In the genomic region with DNA sequence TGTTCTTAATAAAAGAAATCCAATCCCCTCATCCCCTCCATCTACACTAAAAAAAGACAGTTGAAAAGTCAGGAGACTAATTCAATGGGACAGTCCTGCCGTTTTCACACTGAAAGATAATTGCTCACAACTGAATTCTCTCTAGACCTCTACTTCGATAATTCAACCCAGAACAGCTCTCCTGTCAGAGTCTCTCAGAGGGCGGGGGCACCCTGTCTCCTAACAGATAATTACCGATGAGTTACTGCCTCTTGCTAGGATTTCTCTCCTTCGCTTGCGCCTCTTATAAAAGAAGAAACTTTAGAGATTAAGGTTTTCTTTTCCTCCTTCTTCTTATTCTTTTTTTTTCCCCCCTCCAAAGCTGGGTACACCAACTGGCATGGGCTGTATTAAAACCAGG, we compare ENCODE assay signal across 16 mouse cellular contexts. TPM values are rescaled to one million over a fixed set of nuclear protein-coding genes. Genes with fewer than 3 reads are reported as not detected.
DNase-seq lines count a peak whose midpoint lies in the region; ATAC-seq and TF ChIP-seq lines count a peak whose summit lies in the region.
"Had no signal": no experiment of that assay in that cellular context is flagged by ENCODE, and none has a peak within 500 bp of the region (broad histone marks: within the 10 kb centered on the region; RNA-seq: fewer than 3 reads in every experiment).

No protein-coding gene starts in this region.

- H3K36me3 ChIP-seq in forebrain, embryonic 10.5 days (replicated peaks): 0 out of 2 replicates have a peak, but pooled peaks cover 2% of the 10 kb centered on the region
- H3K36me3 ChIP-seq in forebrain, postnatal 0 days (ENCODE audit: insufficient read depth): no peaks in the 10 kb centered on the region
- no peaks in the 10 kb centered on the region for H3K36me3 ChIP-seq in neural tube, embryonic 12.5 days
- no peaks in the 10 kb centered on the region for H3K36me3 ChIP-seq in neural tube, embryonic 15.5 days
- no peaks in the 10 kb centered on the region for H3K36me3 ChIP-seq in hindbrain, embryonic 14.5 days (replicated peaks; ENCODE audit: control insufficient read depth, insufficient read depth)
- H3K36me3 ChIP-seq: hindbrain, embryonic 15.5 days had no signal

- H3K27ac ChIP-seq in forebrain, embryonic 10.5 days: peak overlapping the region; percentile 80
- H3K27ac ChIP-seq in forebrain, postnatal 0 days (ENCODE audit: low read depth, low read length): no peak overlapping the region
- no peak overlapping the region for H3K27ac ChIP-seq in neural tube, embryonic 12.5 days
- H3K27ac ChIP-seq in neural tube, embryonic 15.5 days (replicated peaks): no peak overlapping the region
- H3K27ac ChIP-seq in hindbrain, embryonic 14.5 days: no peak overlapping the region
- H3K27ac ChIP-seq: liver, embryonic 14.5 days had no signal

- peaks cover 8% of the 10 kb centered on the region; the same call in 1 of the 2 replicates for H3K9me3 ChIP-seq in forebrain, embryonic 10.5 days
- no peaks in the 10 kb centered on the region for H3K9me3 ChIP-seq in forebrain, postnatal 0 days (ENCODE audit: low read length)
- no peaks in the 10 kb centered on the region for H3K9me3 ChIP-seq in neural tube, embryonic 12.5 days
- no peaks in the 10 kb centered on the region for H3K9me3 ChIP-seq in neural tube, embryonic 15.5 days (replicated peaks)
- H3K9me3 ChIP-seq in hindbrain, embryonic 14.5 days (ENCODE audit: control insufficient read depth, low read length): 0 out of 2 replicates have a peak, but pooled peaks cover 4% of the 10 kb centered on the region
- H3K9me3 ChIP-seq: hindbrain, embryonic 15.5 days had no signal

- peak overlapping the region; percentile 16 for H3K4me3 ChIP-seq in forebrain, embryonic 10.5 days
- H3K4me3 ChIP-seq in forebrain, postnatal 0 days (ENCODE audit: low read depth, low read length): no peak overlapping the region
- H3K4me3 ChIP-seq in neural tube, embryonic 12.5 days: no peak overlapping the region
- H3K4me3 ChIP-seq in neural tube, embryonic 15.5 days (replicated peaks): no peak overlapping the region
- no peak overlapping the region for H3K4me3 ChIP-seq in hindbrain, embryonic 14.5 days (replicated peaks; ENCODE audit: low read length)
- H3K4me3 ChIP-seq: hindbrain, embryonic 15.5 days had no signal

- H3K4me1 ChIP-seq in forebrain, embryonic 10.5 days: peaks cover 70% of the 10 kb centered on the region
- peaks cover 10% of the 10 kb centered on the region for H3K4me1 ChIP-seq in forebrain, postnatal 0 days (ENCODE audit: insufficient read depth)
- H3K4me1 ChIP-seq in neural tube, embryonic 12.5 days: peaks cover 30% of the 10 kb centered on the region
- H3K4me1 ChIP-seq in neural tube, embryonic 15.5 days: peaks cover 30% of the 10 kb centered on the region
- H3K4me1 ChIP-seq in hindbrain, embryonic 14.5 days (replicated peaks; ENCODE audit: control insufficient read depth, insufficient read depth, low read length): peaks cover 23% of the 10 kb centered on the region

- H3K4me2 ChIP-seq in forebrain, postnatal 0 days (ENCODE audit: low read depth): no peak overlapping the region
- peak overlapping the region; percentile 28 for H3K4me2 ChIP-seq in neural tube, embryonic 12.5 days (replicated peaks)
- H3K4me2 ChIP-seq in neural tube, embryonic 15.5 days: no peak overlapping the region
- H3K4me2 ChIP-seq in hindbrain, embryonic 14.5 days (replicated peaks): no peak overlapping the region
- H3K4me2 ChIP-seq: hindbrain, embryonic 15.5 days had no signal

- DNase-seq in forebrain, embryonic 10.5 days (ENCODE audit: extremely low spot score, low spot score): no peak
- DNase-seq in forebrain, postnatal 0 days: no peak
- peak; percentile 39 for DNase-seq in hindbrain, embryonic 14.5 days (ENCODE audit: low spot score)
- no peak for DNase-seq in spleen, adult 12 weeks (ENCODE audit: low spot score)
- DNase-seq in T-cell, adult 2 months (ENCODE audit: low spot score): no peak
- DNase-seq: cerebellum, postnatal 36 days; kidney, adult 18-20 months; kidney, postnatal 4 days; right cerebral cortex, adult 18-20 months had no signal

- H3K27me3 ChIP-seq in forebrain, embryonic 10.5 days (ENCODE audit: poor library complexity, severe bottlenecking): peaks cover 77% of the 10 kb centered on the region
- H3K27me3 ChIP-seq in forebrain, postnatal 0 days (ENCODE audit: insufficient read depth, low read length): no peaks in the 10 kb centered on the region
- peaks cover 15% of the 10 kb centered on the region for H3K27me3 ChIP-seq in neural tube, embryonic 12.5 days (replicated peaks)
- peaks cover 28% of the 10 kb centered on the region for H3K27me3 ChIP-seq in neural tube, embryonic 15.5 days (replicated peaks)
- H3K27me3 ChIP-seq in hindbrain, embryonic 14.5 days (ENCODE audit: control insufficient read depth, insufficient read depth, low read length): 0 out of 2 replicates have a peak, but pooled peaks cover 15% of the 10 kb centered on the region

- ATAC-seq in forebrain, postnatal 0 days: no peak
- no peak; the same call in 1 of the 2 replicates for ATAC-seq in neural tube, embryonic 12.5 days (ENCODE audit: low FRiP score, low read depth)
- no peak for ATAC-seq in neural tube, embryonic 15.5 days (ENCODE audit: low FRiP score)
- ATAC-seq in hindbrain, embryonic 14.5 days (ENCODE audit: low FRiP score): no peak
- no peak for ATAC-seq in CD4-positive, CD25-positive, alpha-beta regulatory T cell, adult 4 months
- ATAC-seq: activated CD4-positive, CD25-positive, alpha-beta regulatory T cell, adult 4 months; lung, postnatal 0 days had no signal

- no peak overlapping the region for H3K9ac ChIP-seq in forebrain, postnatal 0 days
- no peak overlapping the region for H3K9ac ChIP-seq in neural tube, embryonic 12.5 days
- no peak overlapping the region for H3K9ac ChIP-seq in neural tube, embryonic 15.5 days (replicated peaks)
- no peak overlapping the region for H3K9ac ChIP-seq in hindbrain, embryonic 14.5 days
- H3K9ac ChIP-seq: hindbrain, embryonic 15.5 days; liver, embryonic 14.5 days had no signal

- TF ChIP-seq CTCF in forebrain, postnatal 0 days (IDR thresholded peaks at IDR 0.05; ENCODE audit: low read depth): no peak

- 33% methylated on average over 6 of the region's 6 CpGs for WGBS in forebrain, embryonic 10.5 days
- WGBS in forebrain, postnatal 0 days: 20% methylated on average over 6 of the region's 6 CpGs
- 5% methylated on average over 6 of the region's 6 CpGs for WGBS in neural tube, embryonic 12.5 days
- 10% methylated on average over 6 of the region's 6 CpGs for WGBS in neural tube, embryonic 15.5 days
- WGBS in hindbrain, embryonic 14.5 days: 27% methylated on average over 6 of the region's 6 CpGs

RNA-seq across cellular contexts. Expression of gene Alpk1, which starts 34.8 kb away (rescaled TPM):
- 0.76 and 0.87 TPM in 2 replicates for polyA plus RNA-seq in forebrain, embryonic 10.5 days (2016; fragmentation: Nextera tagmentation; extraction: Ambion mirVana)
- total RNA-seq in forebrain, postnatal 0 days (2014; rRNA removed): 1.3 and 3.5 TPM in 2 replicates
- 0.30 and 0.39 TPM in 2 replicates for polyA plus RNA-seq in forebrain, postnatal 0 days (2015; fragmentation: Nextera tagmentation; extraction: Ambion mirVana)
- polyA plus RNA-seq in neural tube, embryonic 12.5 days (2016; fragmentation: Nextera tagmentation; extraction: Ambion mirVana): 1.3 and 1.7 TPM in 2 replicates
- polyA plus RNA-seq in neural tube, embryonic 15.5 days (2015; fragmentation: Nextera tagmentation; extraction: Ambion mirVana): 0.61 and 0.96 TPM in 2 replicates
- polyA plus RNA-seq in hindbrain, embryonic 14.5 days (2014; fragmentation: Nextera tagmentation; extraction: Ambion mirVana): 0.80 and 0.91 TPM in 2 replicates
- polyA plus RNA-seq in CD4-positive, CD25-positive, alpha-beta regulatory T cell, adult 4 months (2017; shearing (Covaris generic)): 1 to 10 TPM in 1 of 2 experiments, under 1 TPM in 1; 0.70 to 1.9 TPM

RNA-seq across cellular contexts. Expression of gene Tifa, which starts 44.1 kb away (rescaled TPM):
- polyA plus RNA-seq in forebrain, embryonic 10.5 days (2016; fragmentation: Nextera tagmentation; extraction: Ambion mirVana): 1.8 and 2.4 TPM in 2 replicates
- total RNA-seq in forebrain, postnatal 0 days (2014; rRNA removed): 2.4 and 4.2 TPM in 2 replicates
- polyA plus RNA-seq in forebrain, postnatal 0 days (2015; fragmentation: Nextera tagmentation; extraction: Ambion mirVana): 2.6 and 2.7 TPM in 2 replicates
- 3.0 and 3.1 TPM in 2 replicates for polyA plus RNA-seq in neural tube, embryonic 12.5 days (2016; fragmentation: Nextera tagmentation; extraction: Ambion mirVana)
- polyA plus RNA-seq in neural tube, embryonic 15.5 days (2015; fragmentation: Nextera tagmentation; extraction: Ambion mirVana): 3.6 and 6.0 TPM in 2 replicates
- 3.9 and 5.3 TPM in 2 replicates for polyA plus RNA-seq in hindbrain, embryonic 14.5 days (2014; fragmentation: Nextera tagmentation; extraction: Ambion mirVana)
- polyA plus RNA-seq in CD4-positive, CD25-positive, alpha-beta regulatory T cell, adult 4 months (2017; shearing (Covaris generic)): under 1 TPM in 1 of 2 experiments, not detected in 1; 0.38 TPM
